25 mouse cellular contexts compared by ENCODE assay signal in genomic region chr6:73027881-73028280, GRCm38 (mm10).
"Had no signal": no experiment of that assay in that cellular context is flagged by ENCODE, and none has a peak within 500 bp of the region (broad histone marks: within the 10 kb centered on the region; RNA-seq: fewer than 3 reads in every experiment).

No protein-coding gene starts in this region.

- H3K27me3 ChIP-seq: heart, embryonic 12.5 days; hindbrain, embryonic 12.5 days; kidney, embryonic 15.5 days; limb, embryonic 15.5 days; liver, embryonic 12.5 days had no signal

- H3K4me2 ChIP-seq: heart, embryonic 12.5 days; hindbrain, embryonic 12.5 days; hindbrain, embryonic 14.5 days; kidney, embryonic 15.5 days; limb, embryonic 13.5 days; limb, embryonic 15.5 days; liver, embryonic 12.5 days had no signal

- H3K27ac ChIP-seq: heart, embryonic 10.5 days; hindbrain, embryonic 10.5 days; hindbrain, embryonic 12.5 days; hindbrain, embryonic 14.5 days; kidney, embryonic 15.5 days; kidney, postnatal 0 days; limb, embryonic 13.5 days; limb, embryonic 15.5 days; liver, embryonic 12.5 days; liver, embryonic 14.5 days had no signal

- H3K4me3 ChIP-seq: heart, embryonic 10.5 days; heart, embryonic 12.5 days; hindbrain, embryonic 10.5 days; hindbrain, embryonic 12.5 days; kidney, embryonic 15.5 days; limb, embryonic 13.5 days; limb, embryonic 15.5 days; liver, embryonic 12.5 days had no signal

- H3K4me1 ChIP-seq: heart, embryonic 10.5 days; heart, embryonic 12.5 days; hindbrain, embryonic 10.5 days; hindbrain, embryonic 12.5 days; kidney, embryonic 15.5 days; liver, embryonic 12.5 days had no signal

- H3K36me3 ChIP-seq: heart, embryonic 10.5 days; heart, embryonic 12.5 days; hindbrain, embryonic 10.5 days; hindbrain, embryonic 12.5 days; kidney, embryonic 15.5 days; limb, embryonic 13.5 days; limb, embryonic 15.5 days; liver, embryonic 12.5 days had no signal

- H3K9ac ChIP-seq: heart, embryonic 12.5 days; hindbrain, embryonic 12.5 days; hindbrain, embryonic 14.5 days; kidney, embryonic 15.5 days; limb, embryonic 13.5 days; limb, embryonic 15.5 days; liver, embryonic 12.5 days; liver, embryonic 14.5 days had no signal

- DNase-seq: gastrocnemius, postnatal 25 days; heart, adult 18-20 months; heart, postnatal 10 days; heart, postnatal 4 days; kidney, adult 18-20 months; kidney, adult 9 months; kidney, postnatal 14 days; kidney, postnatal 36 days; layer of hippocampus, adult 9-11 months; layer of hippocampus, postnatal 36 days; left cerebral cortex, postnatal 4 days had no signal

- H3K9me3 ChIP-seq: heart, embryonic 10.5 days; heart, embryonic 12.5 days; hindbrain, embryonic 10.5 days; hindbrain, embryonic 12.5 days; limb, embryonic 15.5 days; liver, embryonic 12.5 days had no signal

- ATAC-seq: hindbrain, embryonic 16.5 days; inflammation-experienced regulatory T-cells, adult 6 months; intestine, embryonic 16.5 days; liver, embryonic 12.5 days had no signal
